Mouse (Mus musculus) liver, adult 2 months (tissue): ENCODE measurements around the gene Myh9.

Experiments used
- CTCF ChIP-seq: fragments of 200-500 bp; IDR thresholded peaks from 2 replicates; pipeline ENCODE4 v1.5.1; 2011; ENCODE audit warnings: low read depth, low read length, control low read depth
- POLR2A ChIP-seq: fragments of 200-500 bp; IDR thresholded peaks from 2 replicates; pipeline ENCODE4 v1.6.1; 2011; ENCODE audit warnings: low read length, control low read depth; ENCODE audit not compliant: insufficient read depth; ENCODE audit errors: extremely low read depth

- TF ChIP-seq POLR2A (no peak), CTCF (no peak)
These were observed 35.2 kb upstream of the Myh9 start for GRCm38 (mm10) chr15:77877209-77877608.
